Mouse (Mus musculus): ENCODE results near the gene Ifi27l2a.

Ifi27l2a gene

DNA sequence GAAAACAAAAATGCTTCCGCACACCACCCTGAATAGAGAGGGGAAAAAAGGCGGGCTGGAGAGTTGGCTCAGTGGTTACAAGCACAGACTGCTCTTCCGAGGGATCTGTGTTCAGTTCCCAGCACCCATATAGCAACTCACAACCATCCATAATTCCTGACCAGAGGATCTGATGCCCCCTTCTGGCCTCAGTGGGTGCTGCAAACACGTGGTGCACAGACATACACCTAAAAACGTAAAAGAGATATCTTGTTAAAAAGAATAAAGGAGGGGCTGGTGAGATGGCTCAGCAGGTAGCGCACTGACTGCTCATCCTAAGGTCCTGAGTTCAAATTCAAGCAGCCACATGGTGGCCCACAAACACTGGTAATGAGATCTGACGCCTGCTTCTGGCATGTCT is 16.8 kb downstream of the Ifi27l2a start:
- DNase-seq (ENCODE audit: low read depth, low spot score): peak; percentile 33

DNA sequence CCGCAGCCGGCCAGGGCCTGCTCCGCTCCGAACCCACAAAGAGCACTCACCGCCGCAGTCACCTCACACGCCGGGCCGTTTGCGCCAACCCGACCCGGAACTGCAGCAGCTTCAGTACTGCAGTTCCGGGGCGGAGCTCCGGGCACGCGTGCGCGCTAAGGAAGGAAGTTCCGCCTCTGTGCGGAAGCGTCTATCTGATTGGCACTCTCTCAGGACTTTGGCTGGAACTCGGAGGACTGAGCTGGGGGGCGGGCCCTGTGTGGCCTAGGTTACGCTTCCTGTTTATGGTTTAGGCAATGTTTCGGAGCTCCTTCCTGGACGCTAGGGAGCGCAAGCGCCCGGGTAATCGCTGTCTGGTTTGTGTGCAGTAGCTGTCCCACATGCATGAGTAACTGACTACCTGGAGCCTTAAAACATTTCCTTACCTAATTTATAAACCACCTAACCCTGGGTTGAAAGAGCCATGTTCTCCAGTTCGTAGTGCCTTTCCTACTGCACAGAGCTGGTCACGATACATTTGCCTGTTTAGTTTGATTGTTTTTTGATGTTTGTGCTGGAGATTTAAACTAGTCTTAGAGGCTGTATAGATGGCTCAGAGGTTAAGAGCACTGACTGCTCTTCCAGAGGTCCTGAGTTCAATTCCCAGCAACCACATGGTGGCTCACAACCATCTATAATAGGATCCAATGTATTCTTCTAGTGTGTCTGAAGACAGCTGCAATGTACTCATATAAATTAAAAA is 17.6 kb downstream of the Ifi27l2a start, which contains the start of gene Ddx24:
Ddx24 (minus strand) TSS at position 102 of the 742 bp plus-strand sequence.
- peak; percentile 99 for DNase-seq (ENCODE audit: low read depth, low spot score)

DNA sequence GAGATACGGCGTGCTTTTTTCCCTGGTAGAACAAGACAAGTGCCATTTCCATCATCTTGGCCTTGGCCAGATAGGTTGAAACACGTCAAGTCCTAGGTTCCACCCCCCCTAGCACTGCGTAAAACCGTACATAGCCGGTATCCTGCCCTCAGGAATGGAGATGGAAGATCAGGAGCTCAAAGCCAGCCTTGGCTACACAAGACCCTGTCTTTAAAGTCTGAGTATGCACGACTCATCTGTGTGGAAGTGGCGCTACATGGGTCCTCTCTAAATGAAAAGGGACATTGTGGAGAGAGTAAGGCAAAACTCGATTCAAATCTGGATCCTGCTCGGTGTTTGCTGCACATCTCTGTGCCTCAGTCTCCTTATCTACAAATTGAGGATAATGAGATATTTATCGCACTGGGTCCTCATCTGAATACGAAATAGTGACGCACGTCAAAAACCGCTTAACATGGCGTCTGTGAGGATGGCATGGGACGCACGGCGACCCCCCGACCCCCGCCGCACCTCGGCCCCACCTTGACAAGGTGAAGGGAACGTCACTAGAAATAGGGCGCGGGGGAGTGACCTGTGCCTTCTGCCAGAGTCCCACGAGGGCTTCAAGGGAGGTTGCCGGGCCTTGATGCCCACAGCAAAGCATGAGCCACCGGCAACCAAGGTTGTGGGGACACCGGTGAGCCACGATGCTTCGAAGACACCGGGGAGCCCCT is 18.3 kb downstream of the Ifi27l2a start:
- peak; percentile 66 for DNase-seq (ENCODE audit: low read depth, low spot score)

DNA sequence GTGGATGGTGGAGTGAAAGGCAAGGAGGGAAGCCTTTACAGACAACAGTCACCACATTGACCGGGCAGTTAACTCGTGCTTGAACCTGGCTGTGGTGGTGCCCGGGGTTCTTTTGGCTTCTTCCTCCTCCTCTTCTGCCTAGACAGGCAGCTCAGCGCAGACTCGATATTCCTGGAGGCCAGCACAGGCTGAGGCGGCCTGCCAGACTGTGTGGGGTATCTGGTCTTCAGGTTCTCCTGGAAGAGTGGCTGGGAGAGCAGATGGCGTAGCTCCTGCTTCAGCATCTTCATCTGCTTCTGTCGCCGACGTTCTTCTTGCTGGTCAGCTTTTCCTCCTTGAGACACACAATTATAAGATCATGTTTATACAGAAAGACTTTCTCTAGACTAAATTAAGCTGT is 35.3 kb downstream of the Ifi27l2a start:
- no peak for DNase-seq (ENCODE audit: low read depth, low spot score)

DNA sequence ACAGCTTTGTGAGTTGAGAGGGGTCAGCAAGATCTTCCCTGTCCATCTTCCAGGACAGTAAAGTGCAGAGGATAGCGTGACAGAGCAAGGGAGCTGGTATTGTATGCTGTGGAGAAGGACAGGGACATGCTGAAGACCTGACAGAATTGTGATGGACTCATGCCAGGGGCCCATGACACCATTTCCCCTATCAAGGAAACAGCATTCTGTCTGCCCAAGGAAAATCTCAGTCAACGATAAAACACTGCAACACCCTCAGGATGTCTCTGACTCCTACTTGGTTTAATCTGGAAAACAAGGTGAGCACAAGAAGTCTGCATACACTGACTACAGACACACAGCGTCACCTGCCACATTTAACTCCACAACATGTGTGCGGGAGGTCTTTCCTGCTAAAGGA is 35.8 kb downstream of the Ifi27l2a start, which contains the start of gene 9330161L09Rik:
9330161L09Rik (minus strand) TSS at position 101 of the 400 bp plus-strand sequence.
- DNase-seq (ENCODE audit: low read depth, low spot score): no peak

DNA sequence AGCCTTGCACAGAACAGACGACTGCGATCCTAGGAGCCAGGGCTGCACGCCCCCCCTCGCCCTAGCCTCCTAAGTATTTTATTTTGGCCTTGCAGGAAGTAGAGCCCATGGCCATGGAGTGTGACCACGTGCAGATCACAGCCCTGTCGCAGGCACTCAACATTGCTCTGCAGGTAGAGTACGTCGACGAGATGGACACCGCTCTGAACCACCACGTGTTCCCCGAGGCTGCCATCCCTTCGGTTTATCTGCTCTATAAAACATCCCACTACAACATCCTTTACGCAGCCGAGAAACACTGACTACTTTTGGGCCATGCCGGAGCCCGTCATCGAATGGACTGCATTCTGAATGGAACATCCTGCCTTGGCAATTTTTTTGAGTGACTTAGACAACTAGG is 39.3 kb downstream of the Ifi27l2a start:
- DNase-seq (ENCODE audit: low read depth, low spot score): no peak

DNA sequence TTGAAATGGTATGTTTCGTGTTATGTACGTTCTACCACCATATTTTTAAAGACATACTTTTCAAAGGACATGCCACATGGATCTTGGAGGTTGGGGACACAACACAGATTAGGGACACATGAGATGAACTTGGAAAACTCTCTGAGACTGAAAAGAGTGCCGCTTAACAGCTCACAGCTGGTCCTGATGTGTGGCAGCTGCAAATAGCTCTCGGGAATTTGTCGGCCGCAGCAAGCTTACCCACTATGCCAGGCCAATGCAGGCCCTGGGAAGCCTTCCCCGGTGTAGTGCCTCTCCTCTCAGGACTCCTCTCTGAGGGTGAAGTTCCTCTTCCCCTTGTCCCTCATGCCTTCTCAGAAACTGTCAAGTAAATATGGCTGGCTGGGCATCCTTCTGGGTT is 46.7 kb downstream of the Ifi27l2a start:
- no peak for DNase-seq (ENCODE audit: low read depth, low spot score)

DNA sequence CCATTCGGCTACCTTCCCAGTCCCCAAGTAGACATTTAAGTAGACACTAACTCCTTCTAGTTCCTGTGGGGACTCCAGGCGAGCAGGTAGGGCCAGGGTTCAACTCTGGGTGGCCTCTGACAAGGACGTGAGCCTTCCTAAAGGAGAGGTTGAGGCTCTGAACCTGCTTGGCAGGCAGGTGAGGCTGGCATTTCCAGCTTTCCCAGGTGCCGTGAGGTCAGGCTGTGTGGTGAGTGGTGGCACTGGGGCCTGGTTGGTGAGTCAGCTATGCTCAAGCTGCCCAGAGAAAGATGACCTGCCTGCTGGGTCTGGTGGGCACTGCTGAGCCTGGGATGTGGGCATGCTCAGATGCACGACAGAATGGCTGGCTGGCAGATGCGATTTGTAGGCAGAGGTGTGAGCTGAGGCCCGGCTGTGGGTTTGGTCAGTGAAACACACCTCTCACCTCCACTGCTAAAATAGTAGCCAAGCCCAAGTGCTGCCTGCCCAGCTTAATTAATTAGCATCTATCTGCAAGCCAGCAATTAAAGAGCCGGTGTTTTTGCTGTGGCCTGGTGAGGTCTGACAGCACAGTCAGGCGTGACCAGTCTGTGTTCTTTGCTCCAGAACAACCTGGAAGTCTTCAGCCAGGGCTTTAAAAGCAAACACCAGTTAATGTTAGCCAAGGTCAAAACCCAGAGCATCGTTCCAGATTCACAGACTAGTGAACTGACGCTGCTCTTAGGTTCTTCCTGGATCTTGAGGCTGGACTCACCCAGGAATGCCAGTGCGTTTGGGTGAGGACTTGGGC is 47.8 kb downstream of the Ifi27l2a start:
- DNase-seq (ENCODE audit: low read depth, low spot score): no peak

DNA sequence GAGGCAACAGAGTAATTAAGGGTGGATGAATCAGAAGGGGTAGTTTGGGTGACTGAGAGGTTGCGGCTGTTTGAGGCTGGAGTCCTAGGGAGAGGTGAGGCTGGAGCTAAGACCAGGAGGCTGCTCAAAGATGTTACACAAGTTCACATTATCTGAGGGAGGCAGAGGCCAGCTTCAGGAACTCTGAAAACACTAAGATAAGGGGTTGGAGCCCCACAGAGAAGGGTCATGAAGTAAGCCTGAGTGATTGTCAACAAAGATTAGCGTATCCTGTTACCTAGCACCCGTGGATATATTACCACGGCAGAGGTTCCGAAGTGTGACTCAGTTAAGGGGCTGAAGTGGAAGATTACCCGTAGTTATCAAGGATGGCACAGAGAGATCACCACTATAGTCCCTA is 50.0 kb downstream of the Ifi27l2a start:
- DNase-seq (ENCODE audit: low read depth, low spot score): no peak
